ENCODE assay signal across 8 mouse cellular contexts in genomic region chr1:52113666-52114069, GRCm38 (mm10). TPM values are rescaled to one million over a fixed set of nuclear protein-coding genes. Genes with fewer than 3 reads are reported as not detected.
A peak's percentile ranks its signal among the peaks of the same experiment; 100 is the strongest.
DNase-seq lines count a peak whose midpoint lies in the region; ATAC-seq lines count a peak whose summit lies in the region.

No protein-coding gene starts in this region.

- peaks cover 66% of the 10 kb centered on the region for H3K4me1 ChIP-seq in megakaryocyte, embryonic 14.5 days

- ATAC-seq in common myeloid progenitor, adult 5-6 weeks (replicated peaks; ENCODE audit: low read depth, poor library complexity, severe bottlenecking), result peak; percentile 97

- peak overlapping the region; percentile 91 for H3K4me3 ChIP-seq in megakaryocyte, embryonic 14.5 days (replicated peaks)

- no peaks in the 10 kb centered on the region for H3K27me3 ChIP-seq in megakaryocyte, embryonic 14.5 days (replicated peaks)

- H3K36me3 ChIP-seq in megakaryocyte, embryonic 14.5 days (replicated peaks; ENCODE audit: low read length), result peaks cover 9% of the 10 kb centered on the region

- H3K9me3 ChIP-seq in megakaryocyte, embryonic 14.5 days, result no peaks in the 10 kb centered on the region

- DNase-seq in ZHBTc4 (ENCODE audit: low read depth, low spot score), result peak; percentile 98
- peak; percentile 97 for DNase-seq in gastrocnemius, adult 8-10 months (ENCODE audit: low spot score in 2 of 2)
- DNase-seq in hindlimb bud, embryonic 11.5 days (ENCODE audit: extremely low spot score, low read depth, low spot score), result peak; percentile 79
- DNase-seq in left cerebral cortex, adult 8-10 months (ENCODE audit: low spot score in 2 of 2), result peak; percentile 97
- DNase-seq in right cerebral cortex, postnatal 10 days (ENCODE audit: low spot score in 2 of 2), result peak; percentile 99
- peak; percentile 99 for DNase-seq in urinary bladder, postnatal 25 days (ENCODE audit: low spot score)

RNA-seq across cellular contexts. Expression of gene Stat1, which starts 5.6 kb away (rescaled TPM):
- 56.1 and 61.3 TPM in 2 replicates for total RNA-seq in common myeloid progenitor, adult 5-6 weeks (2017)
- total RNA-seq in gastrocnemius, adult 8-10 months (2022), result 10 to 100 TPM; 10.5 to 13.0 (median 11.3) TPM
- total RNA-seq in left cerebral cortex, adult 8-10 months (2022), result 10 to 100 TPM; 21.4 to 26.0 (median 23.8) TPM
- polyA plus RNA-seq in megakaryocyte, embryonic 14.5 days (2012; ENCODE audit: insufficient read depth, low replicate concordance), result 2.7 and 10.3 TPM in 2 replicates

Comparison
In these comparisons a context has a peak if more than half of its experiments do, and no peak if none do; other contexts are left out.
1. Peak in every context shown above with its lines: DNase-seq, ATAC-seq and H3K4me3 ChIP-seq.